Mouse (Mus musculus): ENCODE measurements around the gene Ndufv2.
A peak's percentile ranks its signal among the peaks of the same experiment; 100 is the strongest.

GRCm38 (mm10) chr17:66131212-66131611 lies 29.9 kb upstream of the Ndufv2 start:
- TF ChIP-seq CTCF (conservative IDR thresholded peaks at IDR 0.05; ENCODE audit: insufficient read depth, insufficient read length, low read depth, low read length) (peak; percentile 49), POLR2A (IDR thresholded peaks at IDR 0.05; ENCODE audit: low read depth, low read length) (no peak)

Measured in kidney, adult 2 months (tissue).